Mouse (Mus musculus): ENCODE data around the gene Gm10775.

Gene Gm10775

DNA sequence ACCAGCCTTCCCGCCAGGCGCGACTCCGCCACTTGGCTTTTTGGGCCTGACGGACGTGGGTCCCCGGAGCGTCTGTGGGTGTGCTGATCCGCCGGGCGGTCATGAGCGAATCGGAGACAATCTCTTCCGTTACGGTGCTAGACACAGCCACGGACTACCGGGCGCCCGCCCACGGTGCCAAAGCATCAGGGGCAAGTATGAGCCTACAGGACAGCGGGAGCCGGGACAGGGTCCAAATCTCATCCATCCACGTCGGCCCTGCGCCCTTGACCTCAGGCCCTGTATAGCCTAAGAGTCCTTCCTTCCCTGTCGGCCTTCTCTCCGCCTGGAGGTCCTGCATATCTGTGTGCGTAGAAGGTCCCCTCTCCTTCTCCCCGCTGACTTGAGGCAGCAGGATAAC, at the start of gene Gm10775:
TSS of gene Gm10775 (plus strand) at position 301 of the 400 bp plus-strand sequence.
- DNase-seq (ENCODE audit: low spot score): no peak

DNA sequence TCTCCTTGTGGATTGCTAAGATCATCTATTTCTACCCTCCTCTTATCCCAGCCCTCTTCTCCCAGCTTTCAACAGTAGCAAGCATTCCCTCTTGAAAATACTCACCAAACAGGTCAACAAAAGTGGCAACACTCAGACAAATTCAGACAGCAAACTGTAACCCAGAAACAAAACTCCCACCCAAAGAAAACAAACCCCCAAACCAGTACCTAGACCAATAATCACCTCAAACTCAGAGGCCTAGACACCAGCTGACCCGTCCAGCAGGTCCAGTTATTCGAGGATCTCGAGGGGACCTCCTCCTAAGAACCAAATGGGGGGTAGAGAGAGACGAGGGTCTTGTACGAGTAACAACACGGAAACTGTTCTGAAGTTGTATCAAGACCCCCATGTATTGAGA, 33.4 kb upstream of the Gm10775 start:
- no peak for DNase-seq (ENCODE audit: low spot score)

DNA sequence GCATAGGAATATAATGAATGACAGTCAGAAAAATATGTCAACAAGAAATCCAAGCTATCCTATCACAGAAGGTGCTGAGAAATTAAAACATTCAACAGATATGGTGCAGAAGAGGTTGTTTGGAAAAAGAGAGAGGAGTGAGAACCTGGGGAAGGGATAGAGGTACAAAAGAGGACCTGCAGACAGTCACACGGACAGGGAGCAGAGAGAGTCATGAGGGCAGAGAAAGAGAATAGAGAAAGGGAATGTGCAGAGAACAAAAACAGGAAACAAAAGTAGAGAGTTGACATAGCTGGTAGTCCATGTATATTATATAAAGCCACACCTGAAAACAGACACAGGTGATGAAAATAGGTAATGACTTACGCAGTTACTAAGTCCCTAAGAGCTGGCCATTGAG, 32.7 kb upstream of the Gm10775 start:
- no peak for DNase-seq (ENCODE audit: low spot score)

DNA sequence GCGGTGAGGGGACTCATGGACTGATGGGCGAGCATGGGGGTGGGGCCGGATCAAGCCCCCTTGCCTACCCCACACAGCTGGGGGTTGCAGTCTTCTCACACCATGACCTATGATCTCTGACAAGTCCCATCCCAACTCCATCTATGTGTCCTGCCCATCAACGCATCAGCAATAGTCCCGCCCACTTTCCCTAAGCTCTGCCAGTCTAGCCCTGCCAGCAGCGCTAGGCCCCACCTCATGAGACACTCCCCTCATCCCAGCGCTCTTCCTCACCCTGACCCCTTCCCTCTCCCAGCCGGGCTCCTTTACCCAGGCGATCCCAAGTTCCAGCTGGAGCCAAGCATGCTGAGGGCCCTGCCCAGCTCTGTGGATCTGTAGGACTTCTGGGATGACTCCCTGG, 22.1 kb upstream of the Gm10775 start:
- DNase-seq (ENCODE audit: low spot score): no peak

DNA sequence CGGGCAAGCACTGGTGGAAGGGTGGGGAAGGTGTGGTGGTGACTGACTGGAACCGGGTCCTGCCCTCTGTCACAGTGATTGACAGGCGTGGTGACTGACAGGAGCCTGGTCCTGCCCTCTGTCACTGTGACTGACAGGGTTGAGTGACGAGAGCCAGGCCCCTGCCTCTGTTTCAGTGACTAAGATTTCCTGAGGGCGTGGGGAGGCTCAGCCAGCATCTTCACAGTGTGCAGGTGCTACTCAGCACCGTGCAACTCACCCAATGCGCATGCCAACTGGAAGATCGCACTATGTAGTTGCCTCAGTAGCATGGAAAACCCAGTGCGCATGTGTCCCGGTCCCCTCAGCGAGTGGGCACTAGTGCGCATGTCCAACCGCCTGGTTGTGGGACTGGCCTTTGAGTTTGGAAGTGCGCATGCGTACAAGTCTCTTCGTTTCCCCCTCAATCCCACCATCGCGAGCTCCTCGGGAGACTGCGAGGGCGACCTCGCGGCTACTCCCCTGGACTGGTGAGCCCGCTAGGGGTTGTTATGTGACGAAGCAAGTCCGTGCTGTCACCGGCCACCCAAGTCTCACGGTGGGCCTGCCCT, 18.7 kb upstream of the Gm10775 start:
- peak; percentile 98 for DNase-seq (ENCODE audit: low spot score)

DNA sequence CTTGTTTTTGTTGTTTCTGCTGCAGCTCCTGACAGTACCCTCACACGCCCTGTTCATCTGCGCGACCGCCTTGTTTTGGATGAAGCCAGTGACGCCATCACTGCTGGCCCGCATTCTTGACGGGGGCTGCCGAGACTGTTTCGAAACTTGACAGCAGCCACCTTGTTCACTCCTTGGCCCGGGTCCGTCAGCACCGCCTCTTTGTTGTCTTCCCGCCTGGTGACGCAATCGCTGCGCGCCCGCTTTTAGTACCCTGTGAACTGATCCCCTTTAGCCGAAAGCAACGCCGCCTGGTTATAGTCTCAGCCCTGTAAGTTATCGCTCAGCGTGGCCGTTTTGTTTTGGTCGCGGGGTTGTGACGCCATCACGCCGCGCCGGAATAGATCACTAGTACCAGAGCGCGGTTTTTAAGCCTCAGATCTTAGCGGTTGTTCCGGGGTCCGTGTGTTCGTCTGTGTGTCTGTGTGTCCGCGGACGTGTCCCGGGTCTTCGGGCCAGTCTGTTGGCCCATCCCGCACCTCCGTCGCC, 18.2 kb upstream of the Gm10775 start:
- DNase-seq (ENCODE audit: low spot score): peak; percentile 96

DNA sequence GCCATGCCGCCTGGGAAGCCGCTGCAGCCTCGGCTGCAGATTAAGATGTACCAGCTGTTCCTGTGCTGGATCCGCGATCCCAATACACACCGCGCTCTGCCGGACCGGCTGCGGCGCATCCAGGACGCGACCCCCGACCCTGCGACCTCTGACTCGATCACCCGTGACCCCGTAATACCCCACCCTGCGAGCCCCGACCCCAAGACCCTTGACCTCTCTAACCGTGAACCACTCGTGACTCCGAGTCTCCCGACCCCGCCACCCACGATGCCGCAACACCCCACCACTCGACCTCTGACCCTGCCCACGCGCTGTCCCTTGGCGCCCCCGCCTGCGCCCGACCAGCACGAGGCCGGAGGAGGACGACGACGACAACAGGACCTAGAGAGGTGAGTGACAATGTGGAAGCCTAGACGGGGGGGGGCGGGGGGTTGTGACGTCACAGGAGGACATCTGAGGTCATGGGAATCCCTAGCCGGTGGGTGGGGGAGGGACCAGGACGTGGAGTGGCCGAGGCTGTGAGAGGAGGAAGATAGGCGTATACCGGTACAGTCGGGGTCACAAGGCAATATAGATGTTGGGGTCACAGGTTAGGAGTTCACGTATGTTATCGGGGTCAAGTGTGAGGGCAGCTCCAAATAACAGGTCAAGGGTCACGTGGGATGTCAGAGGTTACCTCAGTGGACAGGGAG, 17.6 kb upstream of the Gm10775 start:
- no peak for DNase-seq (ENCODE audit: low spot score)

DNA sequence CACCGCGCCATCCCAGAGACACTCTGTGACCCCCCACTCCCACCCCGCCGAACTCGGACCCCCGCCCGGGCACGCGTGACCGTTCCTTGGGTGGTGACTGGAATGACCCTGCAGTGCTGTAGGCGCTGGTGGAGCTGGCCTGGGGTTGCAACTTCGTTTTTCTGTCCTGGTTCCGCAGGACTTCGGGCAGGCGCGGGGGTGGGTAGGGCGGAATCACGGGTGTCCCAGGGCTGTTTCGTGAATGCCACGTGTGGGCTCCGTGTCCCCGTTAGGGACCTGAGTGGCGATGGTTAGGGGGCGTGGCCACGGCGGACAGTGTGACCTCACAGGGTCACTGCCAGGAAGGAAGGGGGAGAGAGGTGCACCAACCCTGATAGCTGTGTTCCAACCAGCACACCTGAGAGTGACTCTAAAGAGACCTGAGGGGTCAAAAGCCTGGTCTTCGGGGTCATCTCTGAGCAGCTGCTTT, 17.0 kb upstream of the Gm10775 start:
- no peak for DNase-seq (ENCODE audit: low spot score)

DNA sequence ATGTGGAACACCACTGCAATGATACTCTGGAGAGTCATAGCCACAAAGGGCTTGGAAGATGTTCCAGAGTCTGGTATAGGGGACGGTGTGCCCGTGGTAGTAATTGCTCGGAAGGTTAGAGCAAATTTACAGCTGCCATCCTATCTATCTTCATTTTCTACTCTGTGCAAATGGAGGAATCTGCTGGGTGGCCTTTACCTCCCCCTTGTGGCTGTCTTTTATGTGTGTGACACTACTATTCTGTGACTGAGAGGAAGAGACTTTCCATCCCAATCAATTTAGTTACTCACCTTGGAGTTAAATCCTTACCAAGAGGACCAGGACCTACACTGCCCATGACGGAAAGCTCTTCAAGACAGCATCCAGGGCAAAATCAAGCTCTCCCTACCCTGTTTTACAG, 16.1 kb upstream of the Gm10775 start:
- no peak for DNase-seq (ENCODE audit: low spot score)

DNA sequence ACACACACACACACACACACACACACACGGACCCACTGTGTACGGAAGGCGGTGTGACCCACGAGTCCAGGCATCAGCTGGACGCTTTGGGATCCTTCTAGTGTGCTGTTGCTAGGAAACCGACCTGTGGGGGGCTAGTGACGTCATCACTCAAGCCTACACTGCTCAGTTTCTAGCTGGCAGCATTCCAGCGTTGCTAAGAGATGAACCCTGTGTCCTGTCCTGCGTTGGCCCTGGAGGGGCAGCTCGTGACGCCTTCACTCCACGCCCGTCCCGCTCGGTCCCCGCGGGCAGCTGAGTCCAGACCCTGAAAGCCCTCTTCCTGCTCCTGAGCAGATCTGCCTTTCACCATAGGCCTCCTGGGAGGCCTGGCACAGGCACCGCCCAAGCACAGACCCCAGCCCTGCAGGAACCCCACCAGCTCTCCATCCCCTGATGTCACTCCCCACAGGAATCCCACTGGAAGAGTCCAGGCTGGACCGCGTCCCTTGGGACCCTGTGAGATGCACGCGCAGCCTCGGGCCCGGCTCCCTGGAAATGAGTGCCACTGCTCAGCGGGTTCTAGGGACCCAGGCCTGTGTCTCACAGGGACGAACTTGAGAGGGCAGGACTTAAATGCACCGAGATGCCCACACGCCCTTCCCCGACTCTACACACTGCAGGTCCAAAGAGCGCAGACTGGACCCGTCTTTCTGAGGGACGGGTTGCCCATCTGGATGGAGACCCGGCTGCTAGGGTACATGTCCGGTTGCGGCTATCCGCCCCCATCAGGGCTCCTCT, 974 bp upstream of the Gm10775 start:
- peak; percentile 48 for DNase-seq (ENCODE audit: low spot score)

DNA sequence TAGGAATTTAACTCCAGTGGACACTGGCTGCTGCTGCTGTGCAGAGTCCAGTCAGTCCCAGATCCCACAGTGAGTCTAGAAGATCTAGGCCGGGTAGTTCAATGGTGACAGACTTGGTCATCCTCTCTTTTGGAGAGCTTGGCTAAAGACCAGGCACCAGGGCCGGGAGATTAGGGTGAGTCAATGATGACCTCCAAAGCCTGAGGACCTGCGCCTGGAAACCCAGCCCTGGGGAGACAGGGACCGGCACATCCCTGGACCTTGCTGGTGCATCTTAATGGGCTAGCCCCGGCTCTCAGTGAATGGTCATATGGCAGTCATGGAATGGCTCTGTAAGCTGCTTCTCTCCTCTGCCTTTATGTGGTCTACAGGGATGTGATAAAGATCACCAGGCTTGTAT, 2.7 kb downstream of the Gm10775 start:
- DNase-seq (ENCODE audit: low spot score): no peak

DNA sequence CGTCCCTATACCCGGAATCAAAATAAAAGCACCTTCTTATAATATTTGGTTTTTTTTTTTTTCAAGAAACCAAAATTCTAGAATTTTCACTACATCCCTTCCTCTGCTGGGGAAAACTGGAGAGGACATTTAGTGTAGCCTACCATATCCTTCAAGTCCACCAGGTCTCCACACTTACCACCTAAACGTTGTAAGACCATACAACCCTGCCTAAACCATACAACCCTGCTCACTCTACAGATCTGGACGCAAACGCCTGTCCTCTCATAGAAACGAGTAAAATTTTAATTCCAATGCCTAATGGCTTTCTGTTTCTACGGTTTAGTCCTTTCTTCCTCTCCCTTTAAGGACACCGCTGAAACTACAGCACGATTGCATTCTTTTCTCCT, 18.6 kb downstream of the Gm10775 start:
- no peak for DNase-seq (ENCODE audit: low spot score)

DNA sequence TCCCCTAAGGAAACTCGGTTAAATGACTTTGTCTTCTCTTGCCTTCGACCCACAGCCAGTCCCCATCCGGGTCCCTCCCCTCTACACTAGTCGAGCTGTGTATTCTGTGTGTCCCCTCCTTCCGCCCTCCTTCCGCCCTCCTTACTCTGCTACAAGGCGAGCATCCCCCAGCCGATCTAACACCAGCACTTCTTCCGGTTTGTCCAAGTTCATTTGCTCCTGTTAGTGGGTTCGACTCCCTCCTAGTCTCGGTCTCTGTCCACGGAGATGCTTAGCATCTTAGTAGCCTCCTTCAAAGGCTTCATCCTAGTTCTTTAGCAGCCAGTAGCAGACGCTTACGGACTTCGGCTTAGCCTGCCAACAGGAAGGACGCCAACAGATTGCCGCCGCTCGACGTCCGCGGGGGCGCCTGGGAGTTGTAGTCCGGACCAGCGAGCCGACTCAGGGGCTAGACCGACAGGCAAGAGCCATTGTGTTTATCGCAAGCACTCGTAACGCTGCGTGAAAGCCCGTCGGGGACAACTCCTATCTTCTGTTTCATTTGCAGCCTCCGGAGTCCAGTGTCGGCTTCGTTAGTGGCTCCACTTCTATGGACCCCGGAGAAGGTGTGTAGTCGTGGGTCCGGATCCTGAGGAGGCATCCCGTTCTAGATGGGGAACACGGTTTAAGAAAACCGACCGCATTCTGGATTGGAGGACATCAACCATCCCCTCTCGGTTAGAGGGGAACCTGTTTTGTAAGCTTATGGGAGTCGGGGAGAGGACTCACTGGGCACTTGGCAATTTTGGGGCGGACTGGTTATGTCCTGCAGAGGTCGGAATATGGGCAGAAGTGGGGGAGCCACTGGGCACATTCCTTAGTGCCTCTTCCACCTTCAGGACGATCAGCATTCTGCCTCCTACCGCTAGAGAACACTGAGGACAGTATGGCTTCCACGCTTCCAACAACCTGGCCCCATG, 19.3 kb downstream of the Gm10775 start, which contains the start of gene Zfp369:
TSS of gene Zfp369 (plus strand) at position 432 of the 959 bp plus-strand sequence.
- DNase-seq (ENCODE audit: low spot score): peak; percentile 84

DNA sequence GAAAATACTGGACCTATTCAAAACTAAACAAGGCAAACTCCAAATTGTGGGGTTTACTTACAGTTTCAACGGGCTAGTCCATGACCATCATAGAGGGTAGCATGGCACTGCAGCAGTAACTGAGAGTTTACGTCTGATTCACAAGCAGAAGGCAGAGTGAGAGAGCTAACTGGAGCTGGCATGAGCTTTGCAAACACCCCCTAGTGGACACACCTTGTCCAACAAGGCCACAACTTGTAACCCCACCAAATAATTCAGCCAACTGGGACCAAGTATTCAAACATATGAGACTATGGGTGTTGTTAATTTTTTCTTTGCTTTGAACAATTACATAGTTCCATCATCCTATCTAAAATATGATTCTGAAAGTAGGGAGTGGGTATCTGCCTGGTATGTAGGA, 27.4 kb downstream of the Gm10775 start:
- DNase-seq (ENCODE audit: low spot score): no peak

DNA sequence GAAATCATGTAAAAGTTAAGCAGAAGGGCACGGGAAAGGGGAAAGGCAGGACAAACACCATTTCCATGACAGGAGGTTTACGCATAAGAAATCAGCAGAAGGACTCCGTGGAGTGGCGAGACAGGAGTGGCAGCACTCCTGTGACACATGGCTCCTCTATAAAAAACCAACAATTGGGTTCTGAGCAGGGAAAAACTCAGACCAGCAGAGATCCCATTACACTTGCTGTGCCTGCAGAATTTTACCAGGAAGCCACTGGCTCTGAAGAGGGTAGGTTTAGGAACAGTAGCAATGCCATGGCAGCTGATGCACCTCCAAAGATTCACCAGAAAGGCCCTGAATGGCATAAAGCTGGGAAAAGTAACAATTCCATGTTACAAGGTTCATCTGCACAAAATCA, 37.0 kb downstream of the Gm10775 start:
- no peak for DNase-seq (ENCODE audit: low spot score)

All from layer of hippocampus, adult 9-10 months (tissue).